Mouse (Mus musculus) naive thymus-derived CD4-positive, alpha-beta T cell, adult 2 months (primary cell): Measurements from ENCODE around the gene Zbtb38.
A peak's percentile ranks its signal among the peaks of the same experiment; 100 is the strongest.

ENCODE experiments used
- DNase-seq: peaks from one replicate; pipeline ENCODE4 v3.0.0-alpha.2; 2011; ENCODE audit warnings: low read depth

The Zbtb38 gene

GRCm38 (mm10) chr9:96731039-96731895, 21.4 kb downstream of the Zbtb38 start:
- no peak for DNase-seq

GRCm38 (mm10) chr9:96730311-96730625, 22.4 kb downstream of the Zbtb38 start:
- DNase-seq: no peak

- DNase-seq: no peak
Measured at GRCm38 (mm10) chr9:96729537-96730310, 22.9 kb downstream of the Zbtb38 start.

GRCm38 (mm10) chr9:96728338-96729162, 24.1 kb downstream of the Zbtb38 start:
- no peak for DNase-seq

- DNase-seq: no peak
Measured at GRCm38 (mm10) chr9:96727688-96728087, 24.9 kb downstream of the Zbtb38 start.

GRCm38 (mm10) chr9:96726336-96727131, 26.1 kb downstream of the Zbtb38 start:
- no peak for DNase-seq

GRCm38 (mm10) chr9:96725582-96726320, 26.9 kb downstream of the Zbtb38 start:
- DNase-seq: no peak

GRCm38 (mm10) chr9:96723650-96724049, 29.0 kb downstream of the Zbtb38 start:
- no peak for DNase-seq

- no peak for DNase-seq
Measured at GRCm38 (mm10) chr9:96721163-96721799, 31.4 kb downstream of the Zbtb38 start.

- no peak for DNase-seq
Measured at GRCm38 (mm10) chr9:96720510-96721162, 32.0 kb downstream of the Zbtb38 start.

- peak; percentile 78 for DNase-seq
Measured at GRCm38 (mm10) chr9:96719408-96720158, 33.0 kb downstream of the Zbtb38 start.

GRCm38 (mm10) chr9:96718888-96719287, 33.7 kb downstream of the Zbtb38 start:
- peak; percentile 74 for DNase-seq

- no peak for DNase-seq
Measured at GRCm38 (mm10) chr9:96718402-96718798, 34.2 kb downstream of the Zbtb38 start.

GRCm38 (mm10) chr9:96717698-96718401, 34.8 kb downstream of the Zbtb38 start:
- no peak for DNase-seq

- no peak for DNase-seq
Measured at GRCm38 (mm10) chr9:96716735-96717444, 35.7 kb downstream of the Zbtb38 start.

- DNase-seq: no peak
Measured at GRCm38 (mm10) chr9:96716136-96716535, 36.5 kb downstream of the Zbtb38 start.

GRCm38 (mm10) chr9:96715171-96715570, 37.5 kb downstream of the Zbtb38 start:
- DNase-seq: no peak
